Comparison of ENCODE assay signal across 11 mouse cellular contexts in the genomic region with DNA sequence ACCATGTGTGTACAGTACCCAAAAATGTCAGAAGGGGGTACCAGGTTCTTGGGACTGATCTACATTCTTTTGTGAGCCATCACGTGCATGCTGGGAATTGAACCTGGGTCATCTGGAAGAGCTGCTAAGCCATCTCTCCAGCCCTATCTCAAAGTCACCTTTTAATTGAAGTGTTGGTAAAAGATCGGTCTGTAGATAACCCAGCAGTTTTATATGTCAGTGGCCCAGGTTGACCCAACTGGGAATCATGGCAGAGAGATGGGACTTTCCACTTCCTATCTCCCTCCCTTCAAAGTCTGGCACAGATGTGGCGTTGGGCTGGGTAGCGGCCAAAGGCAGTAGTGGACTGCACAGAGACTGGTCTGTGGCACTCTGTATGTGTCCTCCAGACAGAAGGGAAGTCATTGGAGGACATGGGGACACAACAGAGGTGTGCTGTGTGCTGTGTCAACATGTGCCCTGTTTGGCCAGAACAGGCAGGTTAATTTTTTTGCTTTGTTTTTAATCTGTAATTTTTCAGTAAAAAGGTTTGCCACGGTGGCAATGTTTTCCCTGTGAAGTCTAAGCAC. TPM values are rescaled to one million over a fixed set of nuclear protein-coding genes. Genes with fewer than 3 reads are reported as not detected.
DNase-seq lines count a peak whose midpoint lies in the region; ATAC-seq and TF ChIP-seq lines count a peak whose summit lies in the region.
"Had no signal": no experiment of that assay in that cellular context is flagged by ENCODE, and none has a peak within 500 bp of the region (broad histone marks: within the 10 kb centered on the region; RNA-seq: fewer than 3 reads in every experiment).

No protein-coding gene starts in this region.

- no peaks in the 10 kb centered on the region for H3K36me3 ChIP-seq in forebrain, postnatal 0 days (ENCODE audit: insufficient read depth)
- H3K36me3 ChIP-seq in forebrain, embryonic 16.5 days (ENCODE audit: control insufficient read depth, insufficient read depth), result no peaks in the 10 kb centered on the region
- no peaks in the 10 kb centered on the region for H3K36me3 ChIP-seq in embryonic facial prominence, embryonic 13.5 days
- H3K36me3 ChIP-seq in limb, embryonic 10.5 days, result no peaks in the 10 kb centered on the region

- intact Hi-C loops in left cerebral cortex, adult 2 months (cut with DNase I), result no loop called here
- intact Hi-C loops in left cerebral cortex, postnatal 10 days (cut with DNase I), result loop anchor here (5.0 kb wide), 2 partner anchors 34 to 36 kb away; no protein-coding TSS in a partner anchor
- intact Hi-C loops in left cerebral cortex, postnatal 14 days (cut with DNase I), result loop anchor here (5.0 kb wide), 1 partner anchor 39 kb away; the partner anchor contains the start of gene Abhd2

- no peak overlapping the region for H3K9ac ChIP-seq in forebrain, postnatal 0 days
- H3K9ac ChIP-seq in forebrain, embryonic 16.5 days (replicated peaks; ENCODE audit: low read depth, low read length), result no peak overlapping the region
- no peak overlapping the region for H3K9ac ChIP-seq in embryonic facial prominence, embryonic 13.5 days

- H3K4me2 ChIP-seq in forebrain, postnatal 0 days (ENCODE audit: low read depth), result no peak overlapping the region
- H3K4me2 ChIP-seq in forebrain, embryonic 16.5 days (ENCODE audit: low read length), result no peak overlapping the region
- no peak overlapping the region for H3K4me2 ChIP-seq in embryonic facial prominence, embryonic 13.5 days

- H3K9me3 ChIP-seq in forebrain, postnatal 0 days (ENCODE audit: low read length), result no peaks in the 10 kb centered on the region
- no peaks in the 10 kb centered on the region for H3K9me3 ChIP-seq in forebrain, embryonic 16.5 days (ENCODE audit: control insufficient read depth, low read length)
- H3K9me3 ChIP-seq in embryonic facial prominence, embryonic 13.5 days, result no peaks in the 10 kb centered on the region
- no peaks in the 10 kb centered on the region for H3K9me3 ChIP-seq in limb, embryonic 10.5 days (replicated peaks)

- no peak for TF ChIP-seq CTCF in forebrain, postnatal 0 days (IDR thresholded peaks at IDR 0.05; ENCODE audit: low read depth)
- no peak for TF ChIP-seq CTCF in left cerebral cortex, adult 2 months (IDR thresholded peaks at IDR 0.05)

- H3K27ac ChIP-seq in forebrain, postnatal 0 days (ENCODE audit: low read depth, low read length), result peak overlapping the region; percentile 40
- H3K27ac ChIP-seq in forebrain, embryonic 16.5 days (ENCODE audit: low read length), result no peak overlapping the region
- peak overlapping the region; percentile 85 for H3K27ac ChIP-seq in left cerebral cortex, adult 2 months
- H3K27ac ChIP-seq in embryonic facial prominence, embryonic 13.5 days, result peak overlapping the region; percentile 94
- H3K27ac ChIP-seq in limb, embryonic 10.5 days, result peak overlapping the region; percentile 64; the same call in 1 of the 2 replicates

- H3K27me3 ChIP-seq in forebrain, postnatal 0 days (ENCODE audit: insufficient read depth, low read length), result no peaks in the 10 kb centered on the region
- no peaks in the 10 kb centered on the region for H3K27me3 ChIP-seq in forebrain, embryonic 16.5 days (replicated peaks; ENCODE audit: control insufficient read depth, insufficient read depth, low read length)
- H3K27me3 ChIP-seq in embryonic facial prominence, embryonic 13.5 days, result no peaks in the 10 kb centered on the region
- H3K27me3 ChIP-seq in limb, embryonic 10.5 days (ENCODE audit: low read depth, poor library complexity, severe bottlenecking), result no peaks in the 10 kb centered on the region

- no peak for ATAC-seq in forebrain, postnatal 0 days
- ATAC-seq in forebrain, embryonic 16.5 days, result no peak
- no peak for ATAC-seq in embryonic facial prominence, embryonic 13.5 days (ENCODE audit: insufficient number of reproducible peaks, insufficient read depth, low FRiP score, low TSS enrichment, low read depth)

- WGBS in forebrain, postnatal 0 days, result 88% methylated on average over 5 of the region's 5 CpGs
- 92% methylated on average over 5 of the region's 5 CpGs for WGBS in forebrain, embryonic 16.5 days
- WGBS in embryonic facial prominence, embryonic 13.5 days, result 84% methylated on average over 5 of the region's 5 CpGs
- 90% methylated on average over 5 of the region's 5 CpGs for WGBS in limb, embryonic 10.5 days

- peaks cover 15% of the 10 kb centered on the region for H3K4me1 ChIP-seq in forebrain, postnatal 0 days (ENCODE audit: insufficient read depth)
- peaks cover 60% of the 10 kb centered on the region for H3K4me1 ChIP-seq in forebrain, embryonic 16.5 days (replicated peaks; ENCODE audit: control insufficient read depth, insufficient read depth, low read length)
- peaks cover 82% of the 10 kb centered on the region for H3K4me1 ChIP-seq in embryonic facial prominence, embryonic 13.5 days
- H3K4me1 ChIP-seq in limb, embryonic 10.5 days, result peaks cover 73% of the 10 kb centered on the region

- DNase-seq in forebrain, postnatal 0 days, result no peak
- DNase-seq in left cerebral cortex, adult 2 months (ENCODE audit: extremely low spot score in 1 of 2, low spot score in 2 of 2), result no peak
- DNase-seq in left cerebral cortex, postnatal 10 days (ENCODE audit: extremely low spot score in 1 of 2, low spot score in 2 of 2), result no peak
- no peak for DNase-seq in limb, embryonic 10.5 days (ENCODE audit: low spot score)
- no peak for DNase-seq in urinary bladder, postnatal 25 days (ENCODE audit: low spot score)
- no peak for DNase-seq in left cerebral cortex, postnatal 14 days (ENCODE audit: low spot score in 2 of 2)
- DNase-seq: B cell, adult 2 months; kidney, postnatal 10 days; thymus, adult 2 months had no signal

- H3K4me3 ChIP-seq in forebrain, postnatal 0 days (ENCODE audit: low read depth, low read length), result no peak overlapping the region
- H3K4me3 ChIP-seq in forebrain, embryonic 16.5 days (replicated peaks; ENCODE audit: low read length), result no peak overlapping the region
- H3K4me3 ChIP-seq in left cerebral cortex, adult 2 months, result no peak overlapping the region
- no peak overlapping the region for H3K4me3 ChIP-seq in embryonic facial prominence, embryonic 13.5 days
- H3K4me3 ChIP-seq in limb, embryonic 10.5 days, result no peak overlapping the region

RNA-seq across cellular contexts. Expression of gene Abhd2, which starts 38.5 kb away (rescaled TPM):
- total RNA-seq in forebrain, postnatal 0 days (2014; rRNA removed), result 66.8 and 88.0 TPM in 2 replicates
- polyA plus RNA-seq in forebrain, postnatal 0 days (2015; fragmentation: Nextera tagmentation; extraction: Ambion mirVana), result 22.5 and 26.0 TPM in 2 replicates
- 23.1 and 26.9 TPM in 2 replicates for polyA plus RNA-seq in forebrain, embryonic 16.5 days (2015; fragmentation: Nextera tagmentation; extraction: Ambion mirVana)
- 100 to 1,000 TPM; 103 to 116 TPM for total RNA-seq in left cerebral cortex, adult 2 months (2021)
- 100 to 1,000 TPM; 121 to 124 TPM for total RNA-seq in left cerebral cortex, postnatal 10 days (2021)
- 13.9 and 15.2 TPM in 2 replicates for polyA plus RNA-seq in embryonic facial prominence, embryonic 13.5 days (2015; fragmentation: Nextera tagmentation; extraction: Ambion mirVana)
- polyA plus RNA-seq in limb, embryonic 10.5 days (2016; fragmentation: Nextera tagmentation; extraction: Ambion mirVana), result 6.3 and 7.0 TPM in 2 replicates
- total RNA-seq in left cerebral cortex, postnatal 14 days (2021), result 100 to 1,000 TPM; 125 to 135 TPM
